Mouse (Mus musculus) neutrophil, adult 83 days (primary cell): ENCODE data around the gene Fam183b. TPM values are rescaled to one million over a fixed set of nuclear protein-coding genes. Genes with fewer than 3 reads are reported as not detected.

ENCODE experiments used
- total RNA-seq, 2 experiments: library from RNA; stranded (reverse); gene quantifications; one replicate each; pipeline ENCODE4 v1.2.4; 2023

Fam183b gene
- total RNA-seq, result not detected

GRCm38 (mm10) chr11:58801558-58802228 lies at the start of gene Fam183b:
Fam183b (minus strand) TSS chr11:58801960.

GRCm38 (mm10) chr11:58846919-58847461 lies 45.2 kb upstream of the Fam183b start, which contains the start of gene Gm12258:
Gm12258 (plus strand) TSS chr11:58847158.

DNA sequence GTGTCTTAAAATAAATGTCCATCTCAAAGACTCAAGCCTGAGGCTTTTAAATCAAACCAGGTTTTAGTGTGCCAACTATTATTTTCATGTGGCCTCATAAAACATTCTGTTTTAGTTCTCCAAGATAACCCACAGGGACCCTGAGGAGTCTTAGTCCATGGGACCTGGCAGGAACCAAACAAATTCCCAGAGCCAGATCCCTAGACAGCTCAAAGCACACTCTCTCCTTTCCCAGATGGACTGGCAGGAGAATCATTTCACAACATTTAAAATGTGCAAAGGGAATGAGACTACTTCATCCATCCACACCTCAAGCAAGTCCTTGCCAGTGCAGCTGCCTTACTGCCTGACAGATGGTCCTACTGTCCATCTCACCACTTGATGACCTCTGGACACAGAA lies 37.2 kb upstream of the Fam183b start, which contains the start of gene Olfr311:
TSS of gene Olfr311 (plus strand) at position 301 of the 400 bp plus-strand sequence.

GRCm38 (mm10) chr11:58828937-58829336 lies 27.2 kb upstream of the Fam183b start, which contains the start of gene Olfr312:
Olfr312 (plus strand) TSS chr11:58829237.

GRCm38 (mm10) chr11:58814700-58815099 lies 12.9 kb upstream of the Fam183b start, which contains the start of gene Olfr313:
Olfr313 (plus strand) TSS chr11:58815000.

DNA sequence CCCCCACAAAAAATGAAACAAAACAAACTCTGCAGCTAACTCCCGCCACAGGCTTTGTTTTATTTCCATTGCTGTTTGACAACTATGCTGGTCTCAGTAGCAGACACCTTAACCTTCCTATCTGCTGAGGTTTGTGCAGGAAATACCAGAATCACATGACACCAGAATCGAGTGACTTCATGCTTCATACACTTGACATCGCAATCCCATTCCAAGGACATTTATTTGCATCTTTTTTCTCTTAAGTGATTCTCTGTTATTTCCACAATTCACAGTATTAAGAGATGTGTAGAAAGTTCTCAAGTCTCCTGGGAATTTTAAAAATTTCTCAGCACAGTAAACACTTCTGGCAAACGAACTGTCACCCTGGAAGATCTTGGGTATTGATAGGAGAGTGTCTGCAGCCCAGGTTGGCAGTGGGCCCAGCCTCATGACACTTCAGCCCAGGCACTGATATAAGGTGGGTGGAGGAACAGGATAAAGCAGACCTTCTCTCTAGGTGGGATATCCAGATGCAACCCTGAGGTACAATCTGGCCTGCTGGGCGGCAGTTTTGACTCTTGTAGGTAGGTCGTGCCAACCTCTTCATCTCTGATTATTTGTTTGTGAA lies 19.2 kb downstream of the Fam183b start, which contains the start of gene Olfr314:
TSS of gene Olfr314 (plus strand) at position 473 of the 610 bp plus-strand sequence.

DNA sequence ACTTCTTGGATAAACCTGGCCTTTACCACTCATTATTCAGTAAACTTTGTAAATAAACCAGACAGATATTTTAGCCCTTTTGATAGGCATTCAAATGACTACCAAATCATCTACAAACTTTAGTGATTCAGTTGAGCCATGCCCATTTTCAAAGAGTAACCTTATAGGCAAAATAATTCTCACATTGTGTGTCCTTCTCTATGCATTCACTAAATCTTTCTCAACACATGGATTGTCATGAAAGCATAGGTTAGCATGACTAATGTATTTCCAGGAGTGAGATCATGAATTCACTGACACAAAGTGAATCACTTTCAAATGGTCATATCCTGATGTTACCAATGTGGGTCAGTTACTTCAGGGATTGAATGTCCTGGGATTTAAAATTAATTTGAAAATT lies 28.9 kb downstream of the Fam183b start, which contains the start of gene Olfr315:
TSS of gene Olfr315 (plus strand) at position 301 of the 400 bp plus-strand sequence.

GRCm38 (mm10) chr11:58752434-58752833 lies 49.3 kb downstream of the Fam183b start, which contains the start of gene Olfr316:
Olfr316 (plus strand) TSS chr11:58752734.

Other genes with a start within 250 kb of the Fam183b start
- under 1 TPM in 1 of 2 experiments, not detected in 1; 0.15 TPM for gene Olfr328, start 246.3 kb downstream of the Fam183b start, total RNA-seq
- gene Olfr224, start 231.4 kb downstream of the Fam183b start, total RNA-seq, result not detected
- not detected for gene Olfr325, start 224.2 kb downstream of the Fam183b start, total RNA-seq
- gene Olfr324, start 206.8 kb downstream of the Fam183b start, total RNA-seq, result not detected
- not detected for gene 2210407C18Rik, start 185.9 kb downstream of the Fam183b start, total RNA-seq
- gene Olfr323, start 171.5 kb downstream of the Fam183b start, total RNA-seq, result not detected
- 1 to 10 TPM; 1.4 to 2.2 TPM for gene Trim58, start 161.5 kb downstream of the Fam183b start, total RNA-seq
- under 1 TPM in 1 of 2 experiments, not detected in 1; 0.11 TPM for gene Olfr322, start 143.2 kb downstream of the Fam183b start, total RNA-seq
- gene Olfr320, start 120.9 kb downstream of the Fam183b start, total RNA-seq, result not detected
- not detected for gene Olfr319, start 102.8 kb downstream of the Fam183b start, total RNA-seq
- under 1 TPM; 0.15 TPM for gene Olfr318, start 77.9 kb downstream of the Fam183b start, total RNA-seq
- not detected for gene Olfr317, start 62.7 kb downstream of the Fam183b start, total RNA-seq
- not detected for gene Olfr316, start 49.2 kb downstream of the Fam183b start, total RNA-seq
- gene Olfr315, start 28.8 kb downstream of the Fam183b start, total RNA-seq, result not detected
- gene Olfr314, start 19.0 kb downstream of the Fam183b start, total RNA-seq, result not detected
- not detected for gene Olfr313, start 13.0 kb upstream of the Fam183b start, total RNA-seq
- not detected for gene Olfr312, start 27.3 kb upstream of the Fam183b start, total RNA-seq
- gene Olfr311, start 37.3 kb upstream of the Fam183b start, total RNA-seq, result not detected
- gene Gm12258, start 45.2 kb upstream of the Fam183b start, total RNA-seq, result 1 to 10 TPM; 1.4 to 2.1 TPM
- 1 to 10 TPM; 2.7 to 4.3 TPM for gene 2810021J22Rik, start 65.3 kb upstream of the Fam183b start, total RNA-seq
- 1 to 10 TPM; 5.1 to 5.8 TPM for gene Zfp39, start 102.3 kb upstream of the Fam183b start, total RNA-seq
- 10 to 100 TPM; 11.5 to 17.4 TPM for gene Btnl10, start 115.9 kb upstream of the Fam183b start, total RNA-seq
- gene Rnf187, start 137.0 kb upstream of the Fam183b start, total RNA-seq, result 10 to 100 TPM; 55.9 to 58.3 TPM
- gene Hist3h2ba, start 147.0 kb upstream of the Fam183b start, total RNA-seq, result 10 to 100 TPM; 30.3 to 38.9 TPM
- gene Hist3h2a, start 152.7 kb upstream of the Fam183b start, total RNA-seq, result 10 to 100 TPM; 68.3 to 79.0 TPM
- gene Trim17, start 152.7 kb upstream of the Fam183b start, total RNA-seq, result not detected
- 10 to 100 TPM; 59.7 to 67.0 TPM for gene Trim11, start 176.1 kb upstream of the Fam183b start, total RNA-seq